Mouse (Mus musculus): ENCODE measurements around the gene Zcchc10. TPM values are rescaled to one million over a fixed set of nuclear protein-coding genes. Genes with fewer than 3 reads are reported as not detected.
"Not testable (repeated sequence)": the region's sequence is repeated elsewhere in the genome, so short reads cannot be mapped to it uniquely, and the experiment has no call there.

Zcchc10 gene
- total RNA-seq, 2 experiments from 2014 or later: 10.4 TPM

GRCm38 (mm10) chr11:53330325-53330724 is 5.8 kb downstream of the Zcchc10 start:
- no peak for TF ChIP-seq CTCF (IDR thresholded peaks at IDR 0.05)
- intact Hi-C loops (cut with DNase I): no loop called here
- Histone ChIP-seq H3K27ac (no peak overlapping the region), H3K4me3 (no peak overlapping the region)
- DNase-seq (ENCODE audit: extremely low spot score in 1 of 2, low spot score in 2 of 2): no peak

DNA sequence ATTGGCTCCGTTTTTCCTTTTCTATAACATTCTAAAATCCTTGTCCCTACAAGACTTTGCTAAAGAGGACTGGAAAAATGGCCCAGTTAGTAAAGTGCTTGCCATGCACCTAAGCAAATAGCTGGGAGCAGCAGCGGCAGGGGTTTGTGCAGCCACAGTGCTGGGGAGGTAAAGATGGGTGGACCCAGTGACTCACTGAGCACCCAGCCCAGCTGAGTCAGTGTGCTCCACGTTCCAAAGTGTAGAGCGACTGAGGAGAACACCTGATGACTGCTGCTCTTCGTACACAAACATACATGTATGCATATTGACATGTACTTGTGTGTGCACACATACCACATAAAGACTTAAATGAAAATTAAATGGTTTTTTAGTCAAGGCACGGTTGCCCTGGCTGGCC is 6.6 kb downstream of the Zcchc10 start:
- intact Hi-C loops (cut with DNase I): no loop called here
- Histone ChIP-seq H3K27ac (no peak overlapping the region), H3K4me3 (no peak overlapping the region)
- DNase-seq (ENCODE audit: extremely low spot score in 1 of 2, low spot score in 2 of 2): no peak
- no peak for TF ChIP-seq CTCF (IDR thresholded peaks at IDR 0.05)

DNA sequence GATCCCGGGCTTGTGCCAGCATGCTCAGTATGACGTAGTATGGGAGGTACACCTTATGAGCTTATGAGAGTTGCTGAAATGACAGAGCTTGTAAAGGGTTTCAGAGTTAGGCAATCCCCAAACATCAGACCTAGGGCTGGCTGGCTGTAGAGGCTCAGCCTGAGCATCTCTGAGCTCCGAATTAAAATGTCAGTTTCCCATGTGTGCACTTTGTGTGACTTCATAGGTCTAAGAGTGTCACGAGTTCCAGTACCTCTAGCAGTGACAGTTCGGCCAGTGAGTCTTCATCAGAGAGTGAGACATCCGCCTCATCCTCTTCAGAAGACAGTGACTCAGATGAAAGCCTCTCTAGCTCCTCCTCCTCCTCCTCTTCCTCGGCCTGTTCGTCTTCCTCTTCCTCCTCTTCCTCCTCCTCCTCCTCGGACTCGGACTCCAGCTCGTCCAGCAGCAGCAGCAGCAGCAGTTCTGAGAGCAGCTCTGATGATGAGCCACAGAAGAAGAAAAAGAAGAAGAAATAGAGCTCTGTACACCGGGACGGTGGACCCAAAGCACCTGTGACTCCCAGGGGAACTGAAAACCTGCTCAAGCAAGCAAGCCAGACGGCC is 7.7 kb downstream of the Zcchc10 start:
- intact Hi-C loops (cut with DNase I): no loop called here
- TF ChIP-seq CTCF (IDR thresholded peaks at IDR 0.05): no peak

GRCm38 (mm10) chr11:53335505-53336181 is 11.2 kb downstream of the Zcchc10 start:
- intact Hi-C loops (cut with DNase I): no loop called here
- no peak for DNase-seq (ENCODE audit: extremely low spot score in 1 of 2, low spot score in 2 of 2)
- no peak for TF ChIP-seq CTCF (IDR thresholded peaks at IDR 0.05)
- no peak overlapping the region for H3K4me3 ChIP-seq
- H3K27ac ChIP-seq: no peak overlapping the region

More for the DNA sequence above, 7.7 kb downstream of the Zcchc10 start:
- no peak overlapping the region for H3K4me3 ChIP-seq
- H3K27ac ChIP-seq: no peak overlapping the region
- DNase-seq (ENCODE audit: extremely low spot score in 1 of 2, low spot score in 2 of 2): no peak

- TF ChIP-seq CTCF (IDR thresholded peaks at IDR 0.05): no peak
- intact Hi-C loops (cut with DNase I): no loop called here
- H3K4me3 ChIP-seq: no peak overlapping the region
Observed at GRCm38 (mm10) chr11:53336182-53336571, 11.7 kb downstream of the Zcchc10 start.

DNA sequence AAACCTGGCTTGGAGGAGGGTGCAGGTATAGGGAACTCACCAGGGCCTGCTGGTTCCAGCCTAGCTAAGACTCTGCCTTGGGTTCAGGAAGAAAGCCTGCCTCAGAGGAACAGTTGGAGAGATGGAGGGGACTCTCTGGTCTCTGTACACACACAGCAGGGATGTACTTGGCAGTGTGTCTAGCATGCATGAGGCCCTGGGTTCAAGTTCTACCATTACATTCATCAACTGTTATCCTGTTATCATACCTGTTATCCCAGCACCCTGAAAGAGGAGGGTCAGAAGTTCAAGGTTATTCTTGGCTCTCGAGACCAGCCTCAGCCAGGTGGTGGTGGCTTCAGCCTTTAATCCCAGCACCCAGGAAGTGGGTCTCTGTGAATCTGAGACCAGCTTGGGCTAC is 12.4 kb downstream of the Zcchc10 start:
- Histone ChIP-seq H3K4me3 (no peak overlapping the region), H3K27ac (no peak overlapping the region)
- intact Hi-C loops (cut with DNase I): no loop called here
- TF ChIP-seq CTCF (IDR thresholded peaks at IDR 0.05): no peak
- DNase-seq (ENCODE audit: extremely low spot score in 1 of 2, low spot score in 2 of 2): no peak

More at GRCm38 (mm10) chr11:53336182-53336571, 11.7 kb downstream of the Zcchc10 start:
- no peak overlapping the region for H3K27ac ChIP-seq
- no peak for DNase-seq (ENCODE audit: extremely low spot score in 1 of 2, low spot score in 2 of 2)

GRCm38 (mm10) chr11:53337684-53338083 is 13.2 kb downstream of the Zcchc10 start:
- no peak for TF ChIP-seq CTCF (IDR thresholded peaks at IDR 0.05)
- intact Hi-C loops (cut with DNase I): no loop called here
- no peak overlapping the region for H3K4me3 ChIP-seq

DNA sequence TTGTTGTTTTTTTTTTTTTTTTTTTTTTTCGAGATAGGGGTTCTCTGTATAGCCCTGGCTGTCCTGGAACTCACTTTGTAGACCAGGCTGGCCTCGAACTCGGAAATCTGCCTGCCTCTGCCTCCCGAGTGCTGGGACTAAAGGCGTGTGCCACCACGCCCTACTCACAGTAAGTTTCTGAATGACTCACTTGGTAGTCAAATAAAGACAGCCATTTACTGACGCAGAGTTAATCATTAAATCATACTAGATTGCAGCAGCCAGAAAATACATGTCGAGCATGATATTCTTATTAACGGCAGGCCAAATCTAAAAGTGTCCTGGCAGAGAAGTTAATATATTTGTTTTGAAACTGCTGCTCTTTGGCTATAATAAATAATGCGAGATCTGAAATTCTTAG is 16.5 kb downstream of the Zcchc10 start:
- H3K4me3 ChIP-seq; DNase-seq (ENCODE audit: extremely low spot score in 1 of 2, low spot score in 2 of 2); intact Hi-C loops (cut with DNase I); H3K27ac ChIP-seq: not testable (repeated sequence)

More at GRCm38 (mm10) chr11:53337684-53338083, 13.2 kb downstream of the Zcchc10 start:
- H3K27ac ChIP-seq: no peak overlapping the region
- no peak for DNase-seq (ENCODE audit: extremely low spot score in 1 of 2, low spot score in 2 of 2)

DNA sequence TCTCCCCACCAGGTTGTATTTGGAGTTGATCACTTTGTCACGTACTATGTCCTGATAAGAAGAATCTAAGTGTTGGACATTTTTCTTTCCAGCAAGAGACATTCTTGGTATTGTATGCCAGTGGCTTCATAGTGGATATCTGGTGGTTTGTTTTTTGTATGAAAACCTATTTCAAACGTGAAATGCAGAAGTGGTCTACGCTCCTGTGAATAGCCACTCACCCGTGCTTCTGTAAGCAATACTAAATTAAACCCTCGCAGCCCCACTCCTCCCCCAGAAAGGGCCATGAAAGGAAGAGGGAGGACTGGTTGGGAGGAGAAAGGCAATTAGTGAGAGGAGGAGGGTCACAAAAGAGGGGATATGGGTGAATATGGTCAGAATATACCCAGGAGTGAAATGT is 18.2 kb downstream of the Zcchc10 start:
- no peak for DNase-seq (ENCODE audit: extremely low spot score in 1 of 2, low spot score in 2 of 2)
- Histone ChIP-seq H3K27ac (no peak overlapping the region), H3K4me3 (no peak overlapping the region)
- TF ChIP-seq CTCF (IDR thresholded peaks at IDR 0.05): no peak
- intact Hi-C loops (cut with DNase I): no loop called here

DNA sequence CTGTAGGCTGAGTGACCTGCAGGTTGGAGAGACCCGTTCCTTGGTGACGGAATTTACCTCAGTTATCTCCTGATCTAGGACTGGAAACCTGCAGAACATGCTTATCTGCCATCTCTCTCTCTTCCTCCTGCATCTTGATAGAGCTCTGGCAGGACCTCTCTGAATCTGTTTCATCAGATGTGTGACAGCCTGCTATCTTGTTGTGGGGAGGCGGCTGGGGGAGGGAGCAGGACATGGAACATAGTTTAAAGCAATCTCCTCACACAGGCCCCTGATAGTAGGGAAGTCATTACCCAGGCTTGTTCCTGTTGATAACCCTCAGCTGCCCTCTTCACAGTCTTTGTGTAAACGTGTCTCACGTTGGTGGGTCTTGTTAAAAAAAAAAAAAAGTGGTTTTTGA is 20.8 kb downstream of the Zcchc10 start:
- DNase-seq (ENCODE audit: extremely low spot score in 1 of 2, low spot score in 2 of 2): no peak
- no peak overlapping the region for H3K27ac ChIP-seq
- intact Hi-C loops (cut with DNase I): no loop called here
- TF ChIP-seq CTCF (IDR thresholded peaks at IDR 0.05): no peak
- H3K4me3 ChIP-seq: no peak overlapping the region

GRCm38 (mm10) chr11:53345738-53346137 is 21.3 kb downstream of the Zcchc10 start:
- no peak overlapping the region for H3K4me3 ChIP-seq
- no peak for TF ChIP-seq CTCF (IDR thresholded peaks at IDR 0.05)
- H3K27ac ChIP-seq: no peak overlapping the region
- intact Hi-C loops (cut with DNase I): no loop called here
- DNase-seq (ENCODE audit: extremely low spot score in 1 of 2, low spot score in 2 of 2): no peak

DNA sequence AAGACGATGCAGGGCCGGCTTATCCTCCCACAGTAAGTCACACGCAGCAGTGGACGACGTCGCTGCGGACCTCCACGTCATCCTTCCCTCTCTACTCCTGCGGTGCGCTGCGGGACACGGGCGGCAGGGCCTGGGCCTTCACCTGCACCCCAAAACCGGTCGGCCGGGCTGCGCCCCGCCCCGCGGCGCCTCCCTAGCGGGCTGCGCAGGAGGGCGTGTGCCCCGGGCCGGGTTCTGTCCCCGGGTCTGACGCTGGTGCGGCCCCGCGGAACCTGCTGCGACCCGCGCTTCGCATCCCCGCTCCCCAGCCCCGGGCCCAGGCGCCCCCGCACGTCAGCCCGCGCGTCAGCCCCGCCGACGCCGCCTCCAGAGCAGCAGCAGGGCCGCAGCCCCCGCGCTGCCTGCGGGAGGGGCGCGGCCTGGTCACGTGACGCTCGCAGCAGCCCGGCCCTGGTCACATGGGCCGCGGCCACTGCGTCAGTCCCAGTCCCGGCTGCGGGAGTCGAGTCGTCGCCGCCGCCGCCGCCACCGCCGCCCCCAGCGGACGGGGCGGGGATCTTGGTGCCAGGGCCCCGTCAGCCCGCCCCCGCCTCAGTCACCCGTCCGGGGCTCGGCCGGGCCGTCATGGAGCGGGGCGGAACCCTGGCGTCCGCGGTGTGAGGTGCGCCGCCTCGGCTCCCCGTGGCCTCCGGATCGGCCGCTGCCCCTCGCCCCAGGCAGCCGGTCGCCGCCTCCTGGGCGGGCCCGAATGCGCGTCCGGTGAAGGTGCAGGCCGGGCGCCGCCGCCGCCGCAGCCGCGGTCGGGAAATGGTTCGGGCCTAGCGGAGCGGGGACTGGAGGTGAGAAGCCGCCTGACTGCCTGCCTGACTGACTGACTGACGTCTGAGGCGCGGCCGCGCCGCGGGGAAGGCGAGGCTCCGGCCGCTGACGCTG is 26.1 kb downstream of the Zcchc10 start, which contains the start of gene Aff4:
Aff4 (plus strand) TSS at position 543 of the 933 bp plus-strand sequence.
- intact Hi-C loops (cut with DNase I): loop anchor here (1.0 kb wide), 1 partner anchor 50 kb away; the partner anchor contains the start of gene Hspa4
- peak within 1 kb of the TSS; percentile 95 for H3K27ac ChIP-seq
- H3K4me3 ChIP-seq: peak within 1 kb of the TSS; percentile 78
- TF ChIP-seq CTCF (IDR thresholded peaks at IDR 0.05): peak; percentile 10
- peak; percentile 87 to 93 for DNase-seq (ENCODE audit: extremely low spot score in 1 of 2, low spot score in 2 of 2)

All from left cerebral cortex, adult 2 months (tissue).